Mouse (Mus musculus) kidney, postnatal 10 days (tissue): ENCODE data around the gene Ablim2.
A peak's percentile ranks its signal among the peaks of the same experiment; 100 is the strongest.

Source experiments
- DNase-seq: peaks from one replicate; pipeline ENCODE4 v3.0.0; 2021; ENCODE audit warnings: mixed read lengths

Ablim2 gene

GRCm38 (mm10) chr5:35920076-35920475 is 162.4 kb downstream of the Ablim2 start:
- no peak for DNase-seq

GRCm38 (mm10) chr5:35920557-35920956 is 162.9 kb downstream of the Ablim2 start:
- no peak for DNase-seq

- DNase-seq, result no peak
Measured at GRCm38 (mm10) chr5:35921141-35921540, 163.5 kb downstream of the Ablim2 start.

GRCm38 (mm10) chr5:35921595-35922254 is 164.0 kb downstream of the Ablim2 start:
- peak; percentile 75 for DNase-seq

- DNase-seq, result no peak
Measured at GRCm38 (mm10) chr5:35923448-35923847, 165.8 kb downstream of the Ablim2 start.

- DNase-seq, result peak; percentile 75
Measured at GRCm38 (mm10) chr5:35925171-35925634, 167.5 kb downstream of the Ablim2 start.

GRCm38 (mm10) chr5:35926511-35926910 is 168.8 kb downstream of the Ablim2 start:
- no peak for DNase-seq

GRCm38 (mm10) chr5:35931296-35931695 is 173.6 kb downstream of the Ablim2 start:
- DNase-seq, result no peak

GRCm38 (mm10) chr5:35933059-35933458 is 175.4 kb downstream of the Ablim2 start:
- no peak for DNase-seq
